In the genomic region with DNA sequence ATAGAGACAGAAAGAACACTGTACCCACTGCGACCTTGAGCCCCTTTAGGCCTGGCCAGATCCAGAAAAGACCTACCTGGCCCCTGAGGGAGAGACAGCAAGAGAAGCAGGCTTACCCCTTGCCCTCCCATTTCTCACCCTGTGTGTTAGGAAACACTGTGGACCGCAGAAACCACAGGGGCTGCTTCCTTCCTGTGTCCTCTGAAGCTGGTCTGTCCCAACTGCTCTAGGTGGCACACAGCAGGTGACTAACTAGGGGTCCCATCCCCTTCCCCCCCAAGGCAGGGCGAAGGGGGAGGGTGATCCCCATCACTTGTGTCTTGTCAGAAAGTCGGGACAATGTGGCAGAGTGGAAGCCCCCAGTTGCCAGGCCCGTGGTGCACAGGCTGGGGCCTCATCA, we compare ENCODE assay signal across 14 mouse cellular contexts.
A peak's percentile ranks its signal among the peaks of the same experiment; 100 is the strongest.
DNase-seq lines count a peak whose midpoint lies in the region; ATAC-seq and TF ChIP-seq lines count a peak whose summit lies in the region.
"Had no signal": no experiment of that assay in that cellular context is flagged by ENCODE, and none has a peak within 500 bp of the region (broad histone marks: within the 10 kb centered on the region; RNA-seq: fewer than 3 reads in every experiment).

No protein-coding gene starts in this region.

- ATAC-seq in forebrain, postnatal 0 days: no peak
- ATAC-seq in neural tube, embryonic 11.5 days (ENCODE audit: insufficient read depth, low FRiP score, low TSS enrichment): no peak
- no peak for ATAC-seq in neural tube, embryonic 15.5 days (ENCODE audit: low FRiP score)
- ATAC-seq in megakaryocyte, adult 5-6 weeks (ENCODE audit: poor library complexity, severe bottlenecking): peak; percentile 78
- no peak for ATAC-seq in heart, embryonic 12.5 days (ENCODE audit: insufficient number of reproducible peaks, low FRiP score)

- DNase-seq in forebrain, embryonic 10.5 days (ENCODE audit: extremely low spot score, low spot score): no peak
- no peak for DNase-seq in forebrain, postnatal 0 days
- no peak for DNase-seq in neural tube, embryonic 11.5 days (ENCODE audit: low spot score)
- DNase-seq in thymus, postnatal 36 days: peak; percentile 70 to 81
- DNase-seq in ovary, adult 18-20 months (ENCODE audit: low spot score): no peak
- DNase-seq: heart, postnatal 4 days; kidney, postnatal 4 days; lung, embryonic 14.5 days; right cerebral cortex, postnatal 14 days had no signal

- no peaks in the 10 kb centered on the region; the same call in 1 of the 2 replicates for H3K9me3 ChIP-seq in forebrain, embryonic 10.5 days
- no peaks in the 10 kb centered on the region for H3K9me3 ChIP-seq in forebrain, postnatal 0 days (ENCODE audit: low read length)
- H3K9me3 ChIP-seq in neural tube, embryonic 11.5 days (ENCODE audit: control insufficient read depth, low read length): no peaks in the 10 kb centered on the region
- no peaks in the 10 kb centered on the region for H3K9me3 ChIP-seq in neural tube, embryonic 15.5 days (replicated peaks)
- no peaks in the 10 kb centered on the region for H3K9me3 ChIP-seq in heart, embryonic 12.5 days (replicated peaks)

- H3K4me3 ChIP-seq in forebrain, embryonic 10.5 days: no peak overlapping the region
- no peak overlapping the region for H3K4me3 ChIP-seq in forebrain, postnatal 0 days (ENCODE audit: low read depth, low read length)
- H3K4me3 ChIP-seq in neural tube, embryonic 11.5 days (ENCODE audit: low read depth, low read length): no peak overlapping the region
- no peak overlapping the region for H3K4me3 ChIP-seq in neural tube, embryonic 15.5 days (replicated peaks)
- no peak overlapping the region for H3K4me3 ChIP-seq in heart, embryonic 12.5 days
- H3K4me3 ChIP-seq: erythroblast, embryonic 14.5 days; myocyte had no signal

- H3K4me1 ChIP-seq in forebrain, embryonic 10.5 days: peaks cover 72% of the 10 kb centered on the region
- 0 out of 2 replicates have a peak, but pooled peaks cover 8% of the 10 kb centered on the region for H3K4me1 ChIP-seq in forebrain, postnatal 0 days (ENCODE audit: insufficient read depth)
- H3K4me1 ChIP-seq in neural tube, embryonic 11.5 days (ENCODE audit: control insufficient read depth, insufficient read depth, low read length): peaks cover 33% of the 10 kb centered on the region
- H3K4me1 ChIP-seq in neural tube, embryonic 15.5 days: peaks cover 38% of the 10 kb centered on the region
- H3K4me1 ChIP-seq in heart, embryonic 12.5 days (replicated peaks): peaks cover 24% of the 10 kb centered on the region

- H3K9ac ChIP-seq in forebrain, postnatal 0 days: no peak overlapping the region
- H3K9ac ChIP-seq in neural tube, embryonic 11.5 days (ENCODE audit: low read length): no peak overlapping the region
- H3K9ac ChIP-seq in neural tube, embryonic 15.5 days (replicated peaks): no peak overlapping the region
- no peak overlapping the region for H3K9ac ChIP-seq in heart, embryonic 12.5 days
- H3K9ac ChIP-seq: lung, embryonic 14.5 days had no signal

- H3K4me2 ChIP-seq in forebrain, postnatal 0 days (ENCODE audit: low read depth): no peak overlapping the region
- no peak overlapping the region for H3K4me2 ChIP-seq in neural tube, embryonic 11.5 days (ENCODE audit: low read depth)
- no peak overlapping the region for H3K4me2 ChIP-seq in neural tube, embryonic 15.5 days
- no peak overlapping the region for H3K4me2 ChIP-seq in heart, embryonic 12.5 days
- H3K4me2 ChIP-seq: lung, embryonic 14.5 days had no signal

- peaks cover 38% of the 10 kb centered on the region for H3K27me3 ChIP-seq in forebrain, embryonic 10.5 days (ENCODE audit: poor library complexity, severe bottlenecking)
- no peaks in the 10 kb centered on the region; the same call in 1 of the 2 replicates for H3K27me3 ChIP-seq in forebrain, postnatal 0 days (ENCODE audit: insufficient read depth, low read length)
- H3K27me3 ChIP-seq in neural tube, embryonic 11.5 days (ENCODE audit: control insufficient read depth, insufficient read depth, low read length): no peaks in the 10 kb centered on the region
- no peaks in the 10 kb centered on the region for H3K27me3 ChIP-seq in neural tube, embryonic 15.5 days (replicated peaks)
- no peaks in the 10 kb centered on the region for H3K27me3 ChIP-seq in heart, embryonic 12.5 days (replicated peaks)

- WGBS in forebrain, embryonic 10.5 days: 90% methylated on average over 5 of the region's 5 CpGs
- WGBS in forebrain, postnatal 0 days: 91% methylated on average over 5 of the region's 5 CpGs
- WGBS in neural tube, embryonic 11.5 days: 84% methylated on average over 5 of the region's 5 CpGs
- WGBS in neural tube, embryonic 15.5 days: 82% methylated on average over 5 of the region's 5 CpGs
- 72% methylated on average over 5 of the region's 5 CpGs for WGBS in heart, embryonic 12.5 days

- peak overlapping the region; percentile 61 for H3K27ac ChIP-seq in forebrain, embryonic 10.5 days
- H3K27ac ChIP-seq in forebrain, postnatal 0 days (ENCODE audit: low read depth, low read length): no peak overlapping the region
- H3K27ac ChIP-seq in neural tube, embryonic 11.5 days (ENCODE audit: low read depth, low read length): peak overlapping the region; percentile 27; the same call in 1 of the 2 replicates
- H3K27ac ChIP-seq in neural tube, embryonic 15.5 days (replicated peaks): no peak overlapping the region
- H3K27ac ChIP-seq in heart, embryonic 12.5 days (ENCODE audit: poor library complexity, severe bottlenecking): no peak overlapping the region

- no peaks in the 10 kb centered on the region for H3K36me3 ChIP-seq in forebrain, embryonic 10.5 days (replicated peaks)
- no peaks in the 10 kb centered on the region for H3K36me3 ChIP-seq in forebrain, postnatal 0 days (ENCODE audit: insufficient read depth)
- no peaks in the 10 kb centered on the region for H3K36me3 ChIP-seq in neural tube, embryonic 11.5 days (ENCODE audit: control insufficient read depth, insufficient read depth, low read length)
- no peaks in the 10 kb centered on the region for H3K36me3 ChIP-seq in neural tube, embryonic 15.5 days
- no peaks in the 10 kb centered on the region for H3K36me3 ChIP-seq in heart, embryonic 12.5 days

- TF ChIP-seq CTCF in forebrain, postnatal 0 days (IDR thresholded peaks at IDR 0.05; ENCODE audit: low read depth): no peak

Comparison
In these comparisons a context has a peak if more than half of its experiments do, and no peak if none do; other contexts are left out.
1. H3K27ac ChIP-seq: peak in forebrain, embryonic 10.5 days (single experiment) and neural tube, embryonic 11.5 days (single experiment); none in forebrain, postnatal 0 days (single experiment), neural tube, embryonic 15.5 days (single experiment) and heart, embryonic 12.5 days (single experiment).
2. DNase-seq: peak in thymus, postnatal 36 days (2 of 2); none in forebrain, embryonic 10.5 days (single experiment), forebrain, postnatal 0 days (single experiment), neural tube, embryonic 11.5 days (single experiment) and ovary, adult 18-20 months (single experiment).